Mouse (Mus musculus) left cerebral cortex, adult 8-10 months (tissue): ENCODE measurements at regions not wholly inside any gene's neighbourhood (a gene's known extent, or its start where the extent isn't known, plus 50 kb on each side); places are given as distances from the start of the nearest gene placed in this dataset.
A peak's percentile ranks its signal among the peaks of the same experiment; 100 is the strongest.
"Not testable (repeated sequence)": the region's sequence is repeated elsewhere in the genome, so short reads cannot be mapped to it uniquely, and the experiment has no call there.

Experiments
- DNase-seq, 2 experiments: peaks; one replicate each; pipeline ENCODE4 v3.0.0; 2022; ENCODE audit warnings: low spot score in 2 of 2

GRCm38 (mm10) chr1:124517543-124518171, 472.3 kb upstream of the Dpp10 start:
- no peak for DNase-seq

- no peak for DNase-seq
Observed at GRCm38 (mm10) chr1:124510492-124510891, 465.1 kb upstream of the Dpp10 start.

- no peak for DNase-seq
Observed at GRCm38 (mm10) chr1:124488456-124488855, 443.1 kb upstream of the Dpp10 start.

- no peak for DNase-seq
Observed at GRCm38 (mm10) chr1:124487965-124488364, 442.6 kb upstream of the Dpp10 start.

GRCm38 (mm10) chr1:124450128-124450527, 404.8 kb upstream of the Dpp10 start:
- no peak for DNase-seq

GRCm38 (mm10) chr1:124439526-124439925, 394.2 kb upstream of the Dpp10 start:
- no peak for DNase-seq

- DNase-seq, result no peak
Observed at GRCm38 (mm10) chr1:124435850-124436249, 390.5 kb upstream of the Dpp10 start.

- DNase-seq, result no peak
Observed at GRCm38 (mm10) chr1:124429583-124429982, 384.2 kb upstream of the Dpp10 start.

- no peak for DNase-seq
Observed at GRCm38 (mm10) chr1:124416762-124417161, 371.4 kb upstream of the Dpp10 start.

GRCm38 (mm10) chr1:124410236-124410635, 364.9 kb upstream of the Dpp10 start:
- DNase-seq, result no peak

- no peak for DNase-seq
Observed at GRCm38 (mm10) chr1:124409781-124410180, 364.4 kb upstream of the Dpp10 start.

- no peak for DNase-seq
Observed at GRCm38 (mm10) chr1:124369604-124370003, 324.2 kb upstream of the Dpp10 start.

GRCm38 (mm10) chr1:124348491-124348890, 303.1 kb upstream of the Dpp10 start:
- DNase-seq, result not testable (repeated sequence)

GRCm38 (mm10) chr1:124339444-124339843, 294.1 kb upstream of the Dpp10 start:
- DNase-seq, result no peak

GRCm38 (mm10) chr1:124338648-124339047, 293.3 kb upstream of the Dpp10 start:
- DNase-seq, result no peak

- peak in 1 of 2 experiments; percentile 8 for DNase-seq
Observed at GRCm38 (mm10) chr1:124332294-124332693, 286.9 kb upstream of the Dpp10 start.
